Mouse (Mus musculus): ENCODE results near the gene Dqx1. TPM values are rescaled to one million over a fixed set of nuclear protein-coding genes. Genes with fewer than 3 reads are reported as not detected.

Gene Dqx1
- total and polyA plus RNA-seq, 2 experiments from 2014 or later = 0.11 to 0.30 TPM

GRCm38 (mm10) chr6:83107566-83108400 is 50.1 kb downstream of the Dqx1 start:
- Histone ChIP-seq H3K9me3 (ENCODE audit: low read length) (no peaks in the 10 kb centered on the region), H3K9ac (replicated peaks; ENCODE audit: low read length, poor library complexity, severe bottlenecking) (no peak overlapping the region), H3K27me3 (ENCODE audit: insufficient read depth, low read length) (no peaks in the 10 kb centered on the region), H3K4me2 (ENCODE audit: low read depth, low read length, poor library complexity, severe bottlenecking) (peak overlapping the region; percentile 88), H3K4me3 (ENCODE audit: low read depth, low read length) (peak overlapping the region; percentile 81; the same call in 1 of the 2 replicates), H3K36me3 (ENCODE audit: insufficient read depth, low read length) (peaks cover 17% of the 10 kb centered on the region; the same call in 1 of the 2 replicates), H3K4me1 (ENCODE audit: insufficient read depth, low read length) (peaks cover 17% of the 10 kb centered on the region), H3K27ac (ENCODE audit: low read depth, low read length) (peak overlapping the region; percentile 89)
- DNase-seq (ENCODE audit: low spot score) (peak; percentile 69), ATAC-seq (ENCODE audit: low FRiP score) (no peak)
- 34% methylated on average over 13 of the region's 13 CpGs for WGBS
- TF ChIP-seq CTCF (IDR thresholded peaks at IDR 0.05) = peak; percentile 73

DNA sequence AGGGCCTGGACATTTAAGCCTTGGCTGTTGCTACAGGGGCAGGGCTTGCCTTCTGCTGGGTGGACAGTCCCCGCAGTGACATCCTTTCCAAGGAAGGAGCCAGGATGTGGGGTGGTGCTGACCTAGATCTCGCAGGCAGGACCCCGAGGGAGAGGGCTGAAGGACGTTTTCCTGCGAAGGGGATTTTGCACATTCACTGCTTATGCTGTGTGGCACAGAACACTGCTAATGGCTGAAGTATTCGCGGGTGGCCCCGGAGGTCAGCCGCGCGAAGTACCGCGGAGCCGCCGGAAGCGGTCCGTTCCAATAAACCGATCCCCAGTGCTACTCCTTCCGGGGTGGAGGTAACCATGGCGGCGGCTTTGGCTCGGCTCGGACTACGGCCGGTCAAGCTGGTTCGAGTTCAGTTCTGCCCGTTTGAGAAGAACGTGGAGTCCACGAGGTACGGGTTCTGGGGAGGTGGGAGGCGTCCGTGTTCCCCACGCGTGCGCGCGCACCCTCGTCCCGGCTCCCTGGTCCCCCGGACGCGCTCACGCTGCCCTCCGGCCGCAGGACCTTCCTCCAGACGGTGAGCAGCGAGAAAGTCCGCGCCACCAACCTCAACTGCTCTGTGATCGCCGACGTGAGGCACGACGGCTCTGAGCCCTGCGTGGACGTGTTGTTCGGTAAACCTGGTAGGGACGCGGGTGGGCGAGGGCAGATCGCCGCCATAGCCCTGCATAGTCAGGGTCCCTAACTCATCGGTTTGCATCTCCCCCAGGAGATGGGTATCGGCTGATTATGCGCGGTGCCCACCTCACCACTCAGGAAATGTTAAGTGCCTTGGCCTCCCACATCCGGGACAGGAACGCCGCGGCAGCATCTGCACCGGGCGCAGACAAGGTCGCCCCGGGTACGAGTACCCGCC is 51.4 kb downstream of the Dqx1 start, which contains the start of gene Mrpl53:
Mrpl53 (plus strand) TSS at position 279 of the 907 bp plus-strand sequence.
- Histone ChIP-seq H3K9ac (replicated peaks; ENCODE audit: low read length, poor library complexity, severe bottlenecking) (peak within 1 kb of the TSS; percentile 81), H3K4me2 (ENCODE audit: low read depth, low read length, poor library complexity, severe bottlenecking) (peak within 1 kb of the TSS; percentile 88), H3K27me3 (ENCODE audit: insufficient read depth, low read length) (no peaks in the 10 kb centered on the region), H3K9me3 (ENCODE audit: low read length) (no peaks in the 10 kb centered on the region), H3K36me3 (ENCODE audit: insufficient read depth, low read length) (peaks cover 17% of the 10 kb centered on the region; the same call in 1 of the 2 replicates), H3K27ac (ENCODE audit: low read depth, low read length) (peak within 1 kb of the TSS; percentile 89), H3K4me1 (ENCODE audit: insufficient read depth, low read length) (peaks cover 10% of the 10 kb centered on the region; the same call in 1 of the 2 replicates), H3K4me3 (ENCODE audit: low read depth, low read length) (peak within 1 kb of the TSS; percentile 81)
- no peak for TF ChIP-seq CTCF (IDR thresholded peaks at IDR 0.05)
- WGBS = 1% methylated on average over 76 of the region's 76 CpGs
- DNase-seq (ENCODE audit: low spot score) = peak; percentile 87
- ATAC-seq (ENCODE audit: low FRiP score) = peak; percentile 90

DNA sequence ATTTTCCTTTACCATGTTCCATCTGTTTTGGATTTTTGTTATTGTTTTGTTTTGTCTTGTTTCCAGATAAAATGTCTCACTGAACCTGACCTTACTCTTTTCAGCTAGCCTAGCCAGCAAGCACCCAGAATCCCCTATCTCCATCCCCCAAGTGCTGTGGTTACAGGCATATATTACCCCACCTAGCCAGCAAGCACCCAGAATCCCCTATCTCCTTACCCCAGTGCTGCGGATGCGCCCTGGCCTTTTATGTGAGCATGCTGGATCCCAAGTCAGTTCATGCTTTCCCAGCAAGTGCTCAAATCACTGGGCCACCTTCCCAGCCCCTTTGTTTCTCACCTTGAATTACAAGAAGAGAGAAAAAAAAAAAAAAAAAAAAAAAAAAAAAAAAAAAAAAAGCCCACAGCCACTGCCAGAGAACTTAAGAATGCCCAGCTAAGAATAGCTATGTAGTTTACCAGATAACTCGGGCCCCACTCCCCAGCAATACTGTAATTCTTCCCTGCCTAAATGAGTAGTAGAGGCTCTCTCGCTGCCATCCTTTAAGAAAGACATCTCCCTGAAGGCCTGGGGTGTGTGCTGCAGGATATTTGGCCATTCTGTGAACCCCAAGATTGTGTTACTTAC is 54.0 kb downstream of the Dqx1 start:
- Histone ChIP-seq H3K27ac (ENCODE audit: low read depth, low read length) (no peak overlapping the region), H3K36me3 (ENCODE audit: insufficient read depth, low read length) (0 out of 2 replicates have a peak, but pooled peaks cover 8% of the 10 kb centered on the region), H3K9me3 (ENCODE audit: low read length) (no peaks in the 10 kb centered on the region), H3K4me1 (ENCODE audit: insufficient read depth, low read length) (peaks cover 10% of the 10 kb centered on the region; the same call in 1 of the 2 replicates), H3K27me3 (ENCODE audit: insufficient read depth, low read length) (no peaks in the 10 kb centered on the region), H3K4me3 (ENCODE audit: low read depth, low read length) (no peak overlapping the region), H3K9ac (replicated peaks; ENCODE audit: low read length, poor library complexity, severe bottlenecking) (no peak overlapping the region), H3K4me2 (ENCODE audit: low read depth, low read length, poor library complexity, severe bottlenecking) (no peak overlapping the region)
- WGBS = 93% methylated on average over 4 of the region's 4 CpGs
- no peak for TF ChIP-seq CTCF (IDR thresholded peaks at IDR 0.05)
- ATAC-seq (ENCODE audit: low FRiP score) (no peak), DNase-seq (ENCODE audit: low spot score) (no peak)

GRCm38 (mm10) chr6:83115011-83115671 is 57.5 kb downstream of the Dqx1 start, which contains the start of gene Mogs:
Gene Mogs, plus strand, starts transcription at chr6:83115496.
- peak within 1 kb of the TSS; percentile 66 for H3K9ac ChIP-seq (replicated peaks; ENCODE audit: low read length, poor library complexity, severe bottlenecking)
- peak within 1 kb of the TSS; percentile 72 for H3K4me3 ChIP-seq (ENCODE audit: low read depth, low read length)
- peak; percentile 86 for ATAC-seq (ENCODE audit: low FRiP score)
- H3K4me1 ChIP-seq (ENCODE audit: insufficient read depth, low read length) = peaks cover 4% of the 10 kb centered on the region; the same call in 1 of the 2 replicates
- peak within 1 kb of the TSS; percentile 94 for H3K4me2 ChIP-seq (ENCODE audit: low read depth, low read length, poor library complexity, severe bottlenecking)
- 1% methylated on average over 47 of the region's 58 CpGs for WGBS
- no peaks in the 10 kb centered on the region for H3K27me3 ChIP-seq (ENCODE audit: insufficient read depth, low read length)
- H3K27ac ChIP-seq (ENCODE audit: low read depth, low read length) = peak within 1 kb of the TSS; percentile 82
- H3K36me3 ChIP-seq (ENCODE audit: insufficient read depth, low read length) = peaks cover 19% of the 10 kb centered on the region
- no peaks in the 10 kb centered on the region for H3K9me3 ChIP-seq (ENCODE audit: low read length)
- peak; percentile 91 for DNase-seq (ENCODE audit: low spot score)
- peak; percentile 52 for TF ChIP-seq CTCF (IDR thresholded peaks at IDR 0.05)
